Mouse (Mus musculus) forebrain, postnatal 0 days (tissue): ENCODE measurements around the gene Acad11. TPM values are rescaled to one million over a fixed set of nuclear protein-coding genes. Genes with fewer than 3 reads are reported as not detected.

Experiments used
- ATAC-seq: fragments of 200-750 bp; cut with Nextera tagmentation; 2 replicates; pipeline ENCODE4 v1.8.0; 2017; ENCODE audit warnings: mild to moderate bottlenecking, moderate library complexity
- DNase-seq: peaks from one replicate; pipeline ENCODE4 v3.0.0-alpha.2; 2015
- H3K27ac ChIP-seq: fragments of 300-500 bp; sonication (generic); 2 replicates; pipeline ENCODE4 v1.5.1; 2014; ENCODE audit warnings: low read depth, mild to moderate bottlenecking, antibody characterized with exemption, low read length, moderate library complexity, mixed read lengths
- H3K27me3 ChIP-seq: fragments of 300-500 bp; sonication (generic); 2 replicates; pipeline ENCODE4 v1.6.1; 2014; ENCODE audit warnings: mild to moderate bottlenecking, low read length, mixed read lengths; ENCODE audit not compliant: insufficient read depth
- H3K36me3 ChIP-seq: fragments of 300-500 bp; sonication (generic); 2 replicates; pipeline ENCODE4 v1.6.1; 2014; ENCODE audit warnings: mild to moderate bottlenecking, moderate library complexity; ENCODE audit not compliant: insufficient read depth
- H3K4me1 ChIP-seq: fragments of 300-500 bp; sonication (generic); 2 replicates; pipeline ENCODE4 v1.6.1; 2014; ENCODE audit warnings: antibody characterized with exemption; ENCODE audit not compliant: insufficient read depth
- H3K4me2 ChIP-seq: fragments of 300-500 bp; sonication (generic); 2 replicates; pipeline ENCODE4 v1.6.1; 2014; ENCODE audit warnings: low read depth, mild to moderate bottlenecking, moderate library complexity
- H3K4me3 ChIP-seq: fragments of 300-500 bp; sonication (generic); 2 replicates; pipeline ENCODE4 v1.5.1; 2014; ENCODE audit warnings: low read depth, low read length, mixed read lengths
- H3K9ac ChIP-seq: fragments of 300-500 bp; sonication (generic); 2 replicates; pipeline ENCODE4 v1.6.1; 2014; ENCODE audit warnings: mild to moderate bottlenecking
- H3K9me3 ChIP-seq: fragments of 300-500 bp; sonication (generic); 2 replicates; pipeline ENCODE4 v1.6.1; 2016; ENCODE audit warnings: low read length
- CTCF ChIP-seq: sonication (generic); IDR thresholded peaks from 2 replicates; pipeline ENCODE4 v1.5.1; 2016; ENCODE audit warnings: antibody characterized with exemption, control low read depth, low read depth
- WGBS: fragments of 180-500 bp; shearing (Covaris S2); extraction: QIAGEN DNeasy Blood & Tissue Kit; methylation state at CpG from one replicate; pipeline ENCODE4 v1.1.7; 2014; 5-methylcytosine and 5-hydroxymethylcytosine counted together
- polyA plus RNA-seq: library from polyadenylated mRNA; unstranded; fragments of >200 nt; fragmentation: Nextera tagmentation; extraction: Ambion mirVana; gene quantifications from 2 replicates; pipeline ENCODE4 v1.2.1, GENCODE M21; 2015
- total RNA-seq: library from RNA; depleted of rRNA; stranded (reverse); fragments of >200 nt; gene quantifications from 2 replicates; pipeline ENCODE4 v1.2.3, GENCODE M21; 2014

Acad11 gene
- total and polyA plus RNA-seq, 2 experiments from 2014 or later: 4.5 to 11.0 TPM

GRCm38 (mm10) chr9:104080038-104080437 is 16.9 kb downstream of the Acad11 start:
- WGBS: 84% methylated on average over 3 of the region's 3 CpGs
- H3K27me3 ChIP-seq: no peaks in the 10 kb centered on the region

GRCm38 (mm10) chr9:104085730-104086429 is 22.7 kb downstream of the Acad11 start:
- Histone ChIP-seq H3K9me3 (no peaks in the 10 kb centered on the region), H3K27ac (no peak overlapping the region), H3K27me3 (no peaks in the 10 kb centered on the region), H3K36me3 (no peaks in the 10 kb centered on the region), H3K9ac (no peak overlapping the region), H3K4me2 (no peak overlapping the region), H3K4me1 (no peaks in the 10 kb centered on the region), H3K4me3 (no peak overlapping the region)
- no peak for TF ChIP-seq CTCF
- DNase-seq: no peak
- 67% methylated on average over 4 of the region's 4 CpGs for WGBS
- ATAC-seq: no peak

More at GRCm38 (mm10) chr9:104080038-104080437, 16.9 kb downstream of the Acad11 start:
- ATAC-seq (no peak), DNase-seq (no peak)
- Histone ChIP-seq H3K27ac (no peak overlapping the region), H3K9ac (no peak overlapping the region), H3K4me1 (no peaks in the 10 kb centered on the region), H3K9me3 (no peaks in the 10 kb centered on the region), H3K4me2 (no peak overlapping the region), H3K4me3 (no peak overlapping the region), H3K36me3 (no peaks in the 10 kb centered on the region)
- no peak for TF ChIP-seq CTCF

GRCm38 (mm10) chr9:104088555-104088954 is 25.4 kb downstream of the Acad11 start:
- H3K4me2 ChIP-seq: no peak overlapping the region
- no peaks in the 10 kb centered on the region for H3K9me3 ChIP-seq
- no peak for TF ChIP-seq CTCF
- no peaks in the 10 kb centered on the region for H3K36me3 ChIP-seq
- 18% methylated on average over 8 of the region's 8 CpGs for WGBS
- no peak overlapping the region for H3K27ac ChIP-seq
- no peak overlapping the region for H3K9ac ChIP-seq
- DNase-seq (peak; percentile 54), ATAC-seq (peak; percentile 36; the same call in 1 of the 2 replicates)
- H3K4me3 ChIP-seq: no peak overlapping the region
- H3K4me1 ChIP-seq: no peaks in the 10 kb centered on the region
- no peaks in the 10 kb centered on the region for H3K27me3 ChIP-seq

- no peak for TF ChIP-seq CTCF
- ATAC-seq (no peak), DNase-seq (no peak)
- WGBS: 95% methylated on average over 5 of the region's 5 CpGs
- Histone ChIP-seq H3K4me2 (no peak overlapping the region), H3K9ac (no peak overlapping the region), H3K27me3 (no peaks in the 10 kb centered on the region), H3K27ac (no peak overlapping the region), H3K4me1 (no peaks in the 10 kb centered on the region), H3K36me3 (no peaks in the 10 kb centered on the region), H3K9me3 (no peaks in the 10 kb centered on the region), H3K4me3 (no peak overlapping the region)
These were observed 29.8 kb downstream of the Acad11 start for GRCm38 (mm10) chr9:104092945-104093344.

- TF ChIP-seq CTCF: no peak
- no peak for DNase-seq
- Histone ChIP-seq H3K36me3 (no peaks in the 10 kb centered on the region), H3K27me3 (no peaks in the 10 kb centered on the region), H3K9me3 (no peaks in the 10 kb centered on the region), H3K27ac (no peak overlapping the region), H3K9ac (no peak overlapping the region), H3K4me1 (no peaks in the 10 kb centered on the region), H3K4me2 (no peak overlapping the region), H3K4me3 (no peak overlapping the region)
- no peak for ATAC-seq
- 78% methylated on average over 5 of the region's 5 CpGs for WGBS
These were observed 35.1 kb downstream of the Acad11 start for GRCm38 (mm10) chr9:104098256-104098655.

- ATAC-seq: no peak
- no peak for TF ChIP-seq CTCF
- Histone ChIP-seq H3K27ac (no peak overlapping the region), H3K9me3 (no peaks in the 10 kb centered on the region), H3K36me3 (no peaks in the 10 kb centered on the region), H3K4me1 (no peaks in the 10 kb centered on the region), H3K4me2 (no peak overlapping the region), H3K9ac (no peak overlapping the region), H3K27me3 (no peaks in the 10 kb centered on the region), H3K4me3 (no peak overlapping the region)
- DNase-seq: no peak
- 88% methylated on average over 11 of the region's 11 CpGs for WGBS
These were observed 35.9 kb downstream of the Acad11 start for GRCm38 (mm10) chr9:104099060-104099459.

- Histone ChIP-seq H3K36me3 (no peaks in the 10 kb centered on the region), H3K9me3 (no peaks in the 10 kb centered on the region), H3K27me3 (no peaks in the 10 kb centered on the region), H3K9ac (no peak overlapping the region), H3K27ac (no peak overlapping the region), H3K4me3 (no peak overlapping the region), H3K4me2 (no peak overlapping the region), H3K4me1 (no peaks in the 10 kb centered on the region)
- no peak for TF ChIP-seq CTCF
- ATAC-seq: no peak
- 49% methylated on average over 7 of the region's 7 CpGs for WGBS
- no peak for DNase-seq
These were observed 37.6 kb downstream of the Acad11 start for GRCm38 (mm10) chr9:104100822-104101221.
